Mouse (Mus musculus) adipocyte (in vitro differentiated cells): ENCODE data around the gene Lrig3.

Source experiments
- DNase-seq: peaks from one replicate; pipeline ENCODE4 v3.0.0-alpha.2; 2016; ENCODE audit warnings: low spot score

The Lrig3 gene

GRCm38 (mm10) chr10:125966481-125967251, 698 bp downstream of the Lrig3 start:
- DNase-seq = peak; percentile 71

DNA sequence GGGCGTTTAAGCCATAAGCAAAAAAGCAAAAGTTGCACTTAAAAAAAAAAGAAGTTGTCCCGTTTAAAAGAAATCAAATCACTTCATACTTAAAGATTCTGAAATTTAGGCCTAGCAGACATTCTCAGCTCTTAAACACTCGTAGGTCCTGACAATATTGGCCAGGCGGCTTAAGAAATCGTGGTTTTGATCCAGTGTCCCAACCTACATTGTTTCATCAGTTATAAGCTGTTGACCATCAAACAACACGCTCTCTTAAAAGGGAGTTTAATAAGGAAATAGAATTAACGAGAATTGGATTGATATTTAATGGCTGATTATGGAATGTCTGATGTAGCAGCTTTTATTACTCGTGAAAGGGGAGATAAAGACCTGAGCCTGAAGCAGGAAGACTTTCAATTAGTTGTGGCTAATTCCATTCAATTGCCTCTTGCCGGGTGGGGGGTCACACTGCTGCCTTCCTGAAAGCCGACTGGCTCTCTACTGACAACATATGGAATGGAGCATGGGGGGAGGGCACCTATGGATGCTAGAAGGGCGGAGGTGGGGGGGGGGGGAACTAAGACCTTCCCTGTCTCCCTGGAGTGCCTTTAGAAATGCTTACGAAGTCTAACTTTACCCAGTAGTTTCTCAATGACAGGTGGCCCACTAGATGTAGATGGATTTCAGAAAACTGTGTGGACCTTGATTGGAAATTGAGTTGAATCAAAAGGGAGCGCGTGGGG, 1.6 kb downstream of the Lrig3 start:
- peak; percentile 50 for DNase-seq

DNA sequence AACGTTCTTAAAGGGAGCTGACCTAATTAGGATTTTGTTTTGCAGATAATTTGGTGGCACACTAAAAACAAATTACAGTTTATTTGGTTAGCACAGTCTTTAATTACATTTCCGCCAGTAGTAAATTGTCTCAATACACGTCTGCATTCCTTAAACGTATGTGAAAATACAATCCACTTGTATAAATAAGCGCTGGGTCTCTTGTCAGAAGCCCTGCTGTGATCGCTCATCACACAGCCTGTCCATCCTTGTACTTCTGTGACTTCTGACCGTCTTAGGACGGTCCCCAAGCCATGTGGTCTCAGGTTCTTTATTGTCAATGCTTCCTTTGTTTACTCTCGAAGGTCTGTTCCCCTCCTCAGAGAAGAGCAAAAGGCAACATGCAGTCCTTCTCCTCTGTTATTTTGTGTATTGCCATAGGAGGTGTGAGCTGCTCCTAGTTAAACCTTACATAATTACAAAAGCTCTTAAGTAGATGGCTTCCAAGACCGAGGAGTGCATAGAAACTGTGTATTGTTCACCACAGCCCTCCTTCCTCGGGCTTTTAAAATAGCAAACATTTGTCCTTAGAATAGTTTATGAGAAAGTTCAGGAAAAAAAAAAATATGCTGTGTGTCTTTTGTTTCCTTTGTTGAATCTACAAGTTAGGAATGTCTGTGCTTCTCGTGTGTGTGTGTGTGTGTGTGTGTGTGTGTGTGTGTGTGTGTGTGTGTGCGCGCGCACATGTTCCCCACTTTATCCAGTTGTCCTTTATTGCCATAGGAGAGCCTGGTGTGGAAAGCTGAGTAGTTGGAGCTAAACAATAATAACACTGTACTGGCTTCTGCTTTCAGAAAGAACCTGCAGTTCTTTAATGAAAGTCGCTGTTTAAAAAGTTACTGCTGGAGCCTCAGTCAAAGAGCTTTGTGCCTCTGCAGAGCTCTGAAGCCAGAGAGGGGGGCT, 2.5 kb downstream of the Lrig3 start:
- DNase-seq = peak; percentile 57

- peak; percentile 64 for DNase-seq
Measured at GRCm38 (mm10) chr10:125969133-125969490, 3.1 kb downstream of the Lrig3 start.

GRCm38 (mm10) chr10:125970031-125970430, 4.1 kb downstream of the Lrig3 start:
- DNase-seq = peak; percentile 62

DNA sequence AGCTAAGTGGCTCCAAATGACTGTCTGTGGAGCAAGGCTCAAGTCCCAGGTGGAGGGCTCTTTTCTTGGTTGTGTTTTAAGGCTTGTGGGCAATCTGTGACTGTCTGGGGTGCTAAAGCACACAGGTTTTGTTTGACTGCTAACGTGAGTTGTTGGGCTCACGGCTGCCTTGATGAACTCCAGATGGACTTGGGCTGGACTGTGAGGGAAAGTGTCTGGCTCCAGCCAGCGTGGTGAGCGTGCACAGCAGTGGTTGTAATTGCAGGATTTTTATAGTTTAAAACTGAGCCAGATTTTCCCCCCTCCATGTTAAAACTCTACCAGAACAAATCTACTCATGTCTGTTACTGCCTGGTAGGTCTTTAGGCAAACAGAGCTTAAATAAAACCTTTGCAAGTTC, 4.5 kb downstream of the Lrig3 start:
- DNase-seq = peak; percentile 67

DNA sequence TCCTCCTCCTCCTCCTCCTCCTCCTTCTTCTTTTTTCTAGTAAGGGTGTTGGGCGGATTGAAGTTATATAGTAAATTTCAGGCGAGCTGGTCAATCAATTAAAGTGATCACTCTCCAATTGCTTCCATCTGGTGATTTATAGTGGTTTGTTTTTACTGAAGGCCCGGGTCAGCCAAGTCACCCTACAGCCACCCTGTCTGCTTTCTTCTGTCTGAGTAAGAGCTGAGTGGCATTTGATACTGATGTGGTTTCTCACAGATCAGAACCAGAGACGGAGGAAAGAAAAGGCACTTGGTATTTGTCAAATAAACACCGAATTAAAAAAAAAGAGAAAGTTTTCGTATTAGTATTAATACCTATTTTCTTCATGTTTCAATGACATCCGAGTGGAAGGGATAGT, 7.8 kb downstream of the Lrig3 start:
- no peak for DNase-seq

DNA sequence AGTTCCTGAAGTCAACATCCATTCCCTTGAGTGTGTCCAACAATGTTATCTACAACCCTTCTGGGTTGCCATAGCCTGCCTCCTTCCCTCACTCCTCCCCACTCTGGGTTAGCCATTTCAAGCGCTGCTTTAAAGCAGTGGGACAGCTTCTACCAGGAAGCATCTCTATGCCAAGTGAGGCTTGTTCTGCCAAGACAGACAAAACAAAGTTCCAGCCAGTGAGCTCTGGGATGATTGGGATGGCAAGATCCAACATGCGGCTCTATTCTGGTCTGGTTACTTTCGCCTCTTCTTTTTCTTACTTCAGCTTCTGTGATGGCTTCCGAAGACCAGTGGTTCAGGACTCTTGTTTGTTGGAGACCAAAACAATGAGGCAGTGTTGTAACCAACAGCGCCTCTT, 16.0 kb downstream of the Lrig3 start:
- peak; percentile 21 for DNase-seq

GRCm38 (mm10) chr10:125984473-125985035, 18.6 kb downstream of the Lrig3 start:
- peak; percentile 32 for DNase-seq

DNA sequence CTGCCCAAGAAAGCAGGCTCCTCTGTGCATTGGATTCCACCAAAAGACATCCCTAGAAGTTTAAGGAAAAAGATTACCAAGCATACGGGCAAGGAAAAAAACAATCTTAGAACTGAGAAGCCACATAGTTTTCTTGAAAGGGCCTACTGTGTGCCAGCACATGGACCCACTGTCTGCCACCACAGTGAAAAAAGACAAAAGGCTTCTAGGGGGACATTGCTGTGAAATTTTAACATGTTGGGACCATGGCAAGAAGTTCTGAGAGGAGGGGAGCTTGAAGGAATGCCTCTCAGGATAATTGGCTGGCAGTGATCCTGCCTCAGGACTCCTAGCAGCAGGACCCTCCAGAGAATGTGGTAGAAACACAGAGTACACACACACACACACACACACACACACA, 19.8 kb downstream of the Lrig3 start:
- no peak for DNase-seq

- DNase-seq = no peak
Measured at GRCm38 (mm10) chr10:125986443-125986842, 20.5 kb downstream of the Lrig3 start.

GRCm38 (mm10) chr10:125987307-125987706, 21.3 kb downstream of the Lrig3 start:
- no peak for DNase-seq

GRCm38 (mm10) chr10:125988037-125988436, 22.1 kb downstream of the Lrig3 start:
- no peak for DNase-seq

GRCm38 (mm10) chr10:125989890-125990289, 23.9 kb downstream of the Lrig3 start:
- no peak for DNase-seq

DNA sequence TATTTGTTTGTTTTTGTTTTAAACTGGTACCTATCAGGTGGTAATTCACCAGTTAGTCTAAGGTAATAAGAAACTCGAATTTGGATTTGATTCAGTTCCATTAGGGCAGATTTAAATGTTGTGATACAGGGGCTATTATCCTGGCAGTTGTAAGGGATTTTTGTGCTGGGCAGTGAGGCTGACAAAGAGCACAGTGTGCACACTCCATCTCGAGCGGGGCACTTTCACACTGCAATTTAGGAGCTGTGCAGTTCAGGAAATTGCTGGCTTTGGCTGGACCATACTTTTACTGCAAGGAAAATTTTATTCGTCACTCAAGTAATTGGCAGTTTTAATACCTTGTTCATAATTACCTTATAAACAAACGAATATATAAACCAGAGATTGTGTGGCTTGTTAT, 24.4 kb downstream of the Lrig3 start:
- DNase-seq = no peak

GRCm38 (mm10) chr10:125991819-125992218, 25.9 kb downstream of the Lrig3 start:
- no peak for DNase-seq

GRCm38 (mm10) chr10:125994855-125995254, 28.9 kb downstream of the Lrig3 start:
- peak; percentile 90 for DNase-seq

- no peak for DNase-seq
Measured at GRCm38 (mm10) chr10:125995701-125996100, 29.7 kb downstream of the Lrig3 start.

- no peak for DNase-seq
Measured at GRCm38 (mm10) chr10:125996989-125997388, 31.0 kb downstream of the Lrig3 start.

DNA sequence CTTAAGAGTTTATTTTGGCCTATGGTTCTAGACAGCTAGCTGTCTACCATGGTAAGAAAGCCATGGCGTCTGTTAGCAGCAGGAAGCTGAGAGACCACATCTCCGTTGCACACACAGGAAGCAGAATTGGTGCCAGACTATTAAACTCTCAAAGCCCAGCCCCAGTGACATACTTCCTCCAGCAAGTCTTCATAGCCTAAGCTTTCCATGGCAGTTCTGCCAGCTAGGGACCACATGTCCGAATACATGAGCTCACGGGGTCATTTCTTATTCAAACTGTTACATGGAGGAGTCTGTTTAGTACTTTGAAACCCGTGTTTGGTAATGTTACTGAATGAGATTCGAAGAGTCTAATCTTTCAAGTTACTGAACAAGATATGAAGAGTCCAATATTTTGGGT, 33.6 kb downstream of the Lrig3 start:
- DNase-seq = no peak

GRCm38 (mm10) chr10:126000861-126001390, 35.0 kb downstream of the Lrig3 start:
- peak; percentile 86 for DNase-seq
